Mouse (Mus musculus) gastrocnemius, postnatal 10 days (tissue): ENCODE data around the gene Vps29. TPM values are rescaled to one million over a fixed set of nuclear protein-coding genes. Genes with fewer than 3 reads are reported as not detected.
"Not testable (repeated sequence)": the region's sequence is repeated elsewhere in the genome, so short reads cannot be mapped to it uniquely, and the experiment has no call there.

Experiments
- DNase-seq: peaks from one replicate; pipeline ENCODE4 v3.0.0; 2021; ENCODE audit warnings: mixed read lengths
- long read RNA-seq, 2 experiments: library from polyadenylated mRNA; stranded (forward); transcript quantifications; one replicate each; pipeline ENCODE4 v2.0.0; 2021
- total RNA-seq, 2 experiments: library from RNA; stranded (reverse); gene quantifications; 2 replicates each; pipeline ENCODE4 v1.2.3; 2021

Gene Vps29
- 10 to 100 TPM; 60.3 to 72.5 TPM for total RNA-seq
- long read RNA-seq, experiment 1, transcript Vps29-208 (4 exons, 2,716 nt): major isoform, 34 of 35 reads
- long read RNA-seq, experiment 1, partial matches to known transcripts: 0 of 35 reads
- long read RNA-seq, experiment 1, other reads (novel, unspliced or antisense): 0 of 35 reads
- long read RNA-seq, experiment 2, transcript Vps29-208 (4 exons, 2,716 nt): major isoform, 32 of 33 reads
- long read RNA-seq, experiment 2, partial matches to known transcripts: 1 of 33 reads
- long read RNA-seq, experiment 2, other reads (novel, unspliced or antisense): 0 of 33 reads

- peak; percentile 99 for DNase-seq
Measured at GRCm38 (mm10) chr5:122353807-122354491, at the start of gene Vps29, which contains the start of gene Rad9b. Gene Vps29 (plus strand): TSS chr5:122354369. Gene Rad9b (minus strand): TSS chr5:122354233.

DNA sequence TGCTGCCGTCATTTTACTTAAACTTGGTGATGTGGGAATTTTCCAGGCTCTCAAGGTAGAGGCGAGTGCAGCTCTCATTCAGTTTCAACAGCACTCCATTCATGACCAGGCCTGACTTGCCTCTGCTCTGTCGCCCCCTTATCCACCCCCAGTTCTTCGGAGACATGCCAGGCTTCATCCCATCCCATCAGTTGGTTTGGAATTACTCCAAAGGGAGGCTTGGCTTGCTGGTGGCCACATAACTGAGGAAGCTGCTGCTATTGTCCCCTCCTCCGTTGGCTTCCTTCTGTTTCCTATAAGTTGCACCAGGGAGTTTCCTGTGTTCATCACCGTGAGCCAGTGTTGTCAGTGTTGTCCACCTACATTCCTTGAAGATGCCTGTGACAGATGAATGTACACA lies 49.6 kb upstream of the Vps29 start:
- no peak for DNase-seq

- DNase-seq: no peak
Measured at GRCm38 (mm10) chr5:122305472-122305871, 48.7 kb upstream of the Vps29 start.

DNA sequence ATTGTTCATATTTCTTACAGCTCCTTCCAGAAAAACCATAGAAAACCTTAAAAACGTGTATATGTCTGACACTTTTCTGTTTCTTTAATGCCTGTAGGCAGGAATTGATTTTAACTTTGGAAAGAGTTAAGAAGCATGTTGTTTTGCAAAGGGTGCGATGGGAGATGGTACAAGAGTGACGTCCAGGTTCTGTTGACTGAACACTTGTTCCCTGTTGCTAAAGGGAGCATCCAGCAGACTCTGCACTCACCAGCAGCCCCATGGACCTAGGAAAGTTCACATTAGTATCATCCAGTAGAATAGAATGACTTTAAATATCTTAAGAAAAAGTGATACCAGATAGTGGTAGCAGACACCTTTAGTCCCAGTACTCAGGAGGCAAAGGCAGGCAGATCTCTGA lies 47.6 kb upstream of the Vps29 start:
- DNase-seq: no peak

- no peak for DNase-seq
Measured at GRCm38 (mm10) chr5:122310699-122311098, 43.5 kb upstream of the Vps29 start.

- no peak for DNase-seq
Measured at GRCm38 (mm10) chr5:122311692-122312091, 42.5 kb upstream of the Vps29 start.

- DNase-seq: no peak
Measured at GRCm38 (mm10) chr5:122312346-122312745, 41.8 kb upstream of the Vps29 start.

- no peak for DNase-seq
Measured at GRCm38 (mm10) chr5:122312942-122313684, 41.1 kb upstream of the Vps29 start.

DNA sequence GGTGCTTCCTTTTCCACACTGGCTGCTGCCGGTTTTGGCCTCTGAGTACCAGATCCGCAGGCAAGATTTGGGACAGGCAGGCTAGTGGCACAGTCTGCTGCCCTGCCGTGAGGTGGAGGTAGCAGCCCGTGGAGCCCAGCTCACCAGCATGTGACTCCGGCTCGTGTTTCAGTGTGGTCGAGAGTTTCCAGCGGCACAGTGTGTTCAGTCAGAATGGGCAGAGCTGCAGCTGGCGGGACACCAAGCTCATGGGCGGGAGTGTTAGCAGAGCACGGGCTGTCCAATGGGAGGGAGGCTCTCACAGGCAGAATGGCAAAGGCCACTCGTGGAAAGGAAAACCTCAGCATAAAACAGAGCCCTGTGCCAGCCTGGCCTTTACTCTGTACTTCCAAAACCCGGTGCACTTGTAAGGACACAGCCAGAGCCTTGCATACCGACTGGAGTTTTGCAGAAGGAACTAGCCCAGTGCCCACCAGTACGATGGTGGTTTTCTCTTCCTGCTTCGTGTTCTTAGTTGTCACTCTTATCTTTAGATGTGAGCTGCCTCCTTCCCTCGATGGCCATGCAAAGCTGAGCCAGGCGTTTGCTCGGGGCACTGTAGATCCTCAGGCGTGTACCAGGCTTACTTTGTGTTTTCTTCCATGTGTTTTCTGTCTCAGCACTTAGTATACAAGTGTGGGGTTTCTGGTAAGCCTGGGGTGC lies 39.1 kb upstream of the Vps29 start:
- DNase-seq: peak; percentile 91

- peak; percentile 49 for DNase-seq
Measured at GRCm38 (mm10) chr5:122317329-122318045, 36.7 kb upstream of the Vps29 start.

DNA sequence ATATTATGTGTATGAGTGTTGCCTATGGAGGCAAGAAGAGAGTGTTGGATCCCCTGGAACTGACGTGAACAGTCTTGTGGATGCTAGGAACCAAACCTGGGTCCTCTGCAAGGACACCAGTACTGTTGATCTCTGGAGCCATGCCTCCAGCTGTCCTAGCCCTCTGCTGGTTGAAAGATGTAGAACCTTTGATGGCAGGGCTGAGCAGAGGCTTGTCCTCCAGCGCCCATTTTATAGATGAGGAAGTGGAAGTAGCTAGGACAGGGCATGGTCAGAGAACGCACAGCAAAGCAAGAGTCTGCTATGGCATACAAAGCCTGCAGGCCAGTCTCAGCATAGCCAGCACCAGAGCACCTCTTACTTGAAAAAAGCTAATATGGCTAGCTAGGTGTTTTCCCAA lies 36.1 kb upstream of the Vps29 start:
- no peak for DNase-seq

DNA sequence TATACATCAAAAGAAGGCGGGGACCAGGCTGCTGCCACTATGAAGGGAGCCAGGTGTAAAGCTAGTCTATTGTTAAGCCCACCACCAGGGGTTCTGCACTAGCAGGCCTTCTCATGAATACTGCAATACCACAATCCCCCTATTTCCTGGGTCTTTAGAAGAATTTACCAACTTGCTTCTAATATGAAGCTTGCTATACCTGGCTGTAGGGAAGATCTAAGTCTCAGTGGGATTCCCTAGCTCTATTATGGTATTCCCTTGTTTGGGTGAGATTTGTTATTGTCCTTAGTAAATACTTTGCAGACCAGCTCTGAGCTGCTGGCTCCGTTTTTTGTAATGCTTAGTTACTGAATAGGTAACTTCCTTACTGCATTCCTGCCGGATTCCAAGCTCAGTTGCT lies 35.2 kb upstream of the Vps29 start:
- not testable (repeated sequence) for DNase-seq

DNA sequence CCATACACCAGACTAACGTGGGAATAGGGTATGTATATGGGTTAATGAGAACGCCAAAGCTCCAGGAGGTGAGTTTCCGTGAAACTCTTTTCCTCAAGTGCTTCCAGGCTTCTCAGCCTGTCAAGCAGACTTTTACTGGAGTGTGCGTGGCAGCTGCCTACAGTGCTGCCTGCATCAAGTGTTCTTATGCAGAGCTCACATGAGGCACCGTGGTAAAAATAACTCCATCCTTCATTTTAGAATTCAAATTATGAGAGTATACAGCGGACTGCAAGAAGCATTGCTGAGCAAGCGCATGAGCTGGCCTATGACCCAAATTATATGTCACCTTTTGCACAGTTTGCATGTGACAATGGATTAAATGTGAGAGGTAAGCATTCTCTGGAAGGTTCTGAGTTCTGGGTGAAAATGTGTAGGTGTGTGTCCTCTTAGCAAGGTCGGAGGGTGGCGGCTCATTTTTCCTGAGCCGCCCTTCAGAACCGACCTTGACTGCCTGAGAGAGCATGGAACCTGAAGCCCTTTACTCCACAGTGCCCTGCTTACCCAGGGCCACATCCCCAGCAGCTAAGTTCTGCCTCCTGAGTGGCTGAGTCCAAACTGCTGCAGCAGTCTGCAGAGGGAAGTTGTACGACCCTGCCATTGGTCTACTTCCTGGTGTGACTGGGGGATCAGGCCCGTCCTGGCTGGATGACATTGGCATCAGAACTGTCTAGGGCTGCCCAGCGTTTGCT lies 34.5 kb upstream of the Vps29 start:
- DNase-seq: no peak

DNA sequence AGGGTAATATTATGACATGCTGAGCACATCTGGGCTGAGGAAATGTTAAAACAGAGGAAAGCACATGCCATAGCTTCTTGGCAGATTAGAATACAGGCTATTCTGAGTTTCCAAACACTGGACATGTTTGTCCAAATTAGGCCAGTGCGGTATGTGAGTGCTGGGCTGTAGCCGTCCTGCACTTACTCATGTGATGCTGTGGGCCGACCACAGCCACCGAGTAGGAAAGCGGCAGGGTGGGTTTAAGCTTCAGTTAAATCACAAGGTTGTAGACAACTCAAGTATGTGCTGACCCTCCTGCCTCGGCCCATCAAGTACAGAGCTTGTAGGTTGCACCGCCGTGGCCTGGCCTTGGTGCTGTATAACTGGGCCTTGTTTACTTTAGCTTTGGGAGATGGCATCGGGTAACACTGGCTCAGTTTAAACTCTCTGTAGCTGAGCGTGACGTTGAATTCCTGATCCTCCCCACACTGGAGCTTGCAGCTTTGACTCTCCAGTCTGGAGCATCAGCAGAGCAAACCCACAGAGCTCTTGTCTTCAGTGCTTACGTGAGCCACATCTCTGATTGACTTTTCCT lies 33.9 kb upstream of the Vps29 start:
- no peak for DNase-seq

- DNase-seq: no peak
Measured at GRCm38 (mm10) chr5:122323523-122323922, 30.6 kb upstream of the Vps29 start.

GRCm38 (mm10) chr5:122324608-122325431 lies 29.3 kb upstream of the Vps29 start:
- DNase-seq: no peak

DNA sequence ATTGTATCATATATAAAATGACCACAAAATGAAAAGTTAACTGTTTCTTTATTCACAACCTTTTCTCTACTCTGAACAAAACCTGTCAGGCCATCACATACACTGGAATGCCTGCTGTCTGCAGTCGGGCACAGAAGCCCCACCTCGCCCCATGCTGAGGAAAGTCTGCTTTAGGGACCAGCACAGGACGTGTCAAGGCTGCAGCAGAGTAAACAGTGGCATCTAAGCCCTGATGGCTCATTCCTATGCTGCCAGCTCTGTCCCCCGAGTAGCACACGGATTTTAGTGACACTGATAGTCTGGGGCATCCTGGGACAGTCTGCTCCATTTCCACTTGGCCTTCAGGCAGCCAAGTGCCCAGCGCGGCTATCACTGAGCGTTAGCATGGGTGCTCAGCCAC lies 28.7 kb upstream of the Vps29 start:
- DNase-seq: no peak

DNA sequence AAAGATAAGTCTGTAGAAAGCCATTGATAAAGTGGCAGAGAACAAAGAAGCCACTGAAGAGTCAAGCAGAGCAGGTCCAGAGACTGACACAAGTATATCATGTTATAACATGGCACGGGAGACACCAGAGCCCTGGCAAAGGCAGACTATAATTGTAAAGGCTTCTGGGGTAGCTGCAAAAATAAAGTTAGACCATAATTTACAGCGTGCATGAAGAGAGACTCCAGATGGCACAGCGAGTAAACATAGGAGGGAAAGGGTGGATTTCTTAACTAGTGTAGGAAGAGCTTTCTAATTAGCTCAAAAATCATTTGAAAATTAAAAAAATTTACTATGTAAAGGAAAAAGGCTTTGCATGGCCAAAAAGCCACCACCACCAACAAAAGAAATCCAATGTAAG lies 26.9 kb upstream of the Vps29 start:
- no peak for DNase-seq

DNA sequence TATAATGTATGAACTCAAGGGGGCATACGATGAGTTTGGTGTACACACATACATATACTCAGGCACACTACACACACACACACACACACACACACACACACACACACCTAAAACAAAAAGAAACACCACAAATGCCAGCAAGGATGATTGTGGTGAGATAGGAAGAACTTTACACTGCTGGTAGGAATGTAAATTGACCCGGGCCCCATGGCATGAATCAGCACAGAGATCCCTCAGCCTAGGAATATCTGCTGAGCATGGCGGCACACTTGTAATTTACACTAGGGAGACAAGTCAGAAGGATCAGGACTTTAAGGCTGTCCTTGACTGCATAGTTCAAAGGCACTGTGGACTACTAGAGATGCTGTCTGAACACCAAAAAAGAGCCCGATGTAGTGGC lies 23.9 kb upstream of the Vps29 start:
- DNase-seq: no peak

DNA sequence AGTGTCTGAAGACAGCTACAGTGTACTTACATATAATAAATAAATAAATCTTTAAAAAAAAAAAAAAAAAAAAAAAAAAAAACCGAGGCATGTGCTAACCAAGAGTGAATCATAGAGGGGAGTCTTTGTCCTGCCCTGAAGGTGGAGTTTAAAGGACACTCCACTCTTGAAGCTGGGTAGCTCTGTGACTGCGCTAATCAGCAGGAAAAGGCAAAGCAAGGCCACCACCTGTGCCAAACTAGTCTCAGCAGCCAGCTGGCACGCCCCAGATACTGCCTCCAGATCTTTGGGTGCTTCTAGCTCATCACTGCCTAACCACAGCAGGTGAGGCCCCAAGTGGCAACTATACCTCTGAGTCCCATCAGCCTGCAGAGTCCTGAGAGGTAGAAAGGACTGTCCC lies 19.5 kb upstream of the Vps29 start:
- no peak for DNase-seq
